Mouse (Mus musculus): Measurements from ENCODE around the gene Tmem56. TPM values are rescaled to one million over a fixed set of nuclear protein-coding genes. Genes with fewer than 3 reads are reported as not detected.

Gene Tmem56
- polyA plus RNA-seq, 1 experiment from 2014 or later, result 1.4 TPM

DNA sequence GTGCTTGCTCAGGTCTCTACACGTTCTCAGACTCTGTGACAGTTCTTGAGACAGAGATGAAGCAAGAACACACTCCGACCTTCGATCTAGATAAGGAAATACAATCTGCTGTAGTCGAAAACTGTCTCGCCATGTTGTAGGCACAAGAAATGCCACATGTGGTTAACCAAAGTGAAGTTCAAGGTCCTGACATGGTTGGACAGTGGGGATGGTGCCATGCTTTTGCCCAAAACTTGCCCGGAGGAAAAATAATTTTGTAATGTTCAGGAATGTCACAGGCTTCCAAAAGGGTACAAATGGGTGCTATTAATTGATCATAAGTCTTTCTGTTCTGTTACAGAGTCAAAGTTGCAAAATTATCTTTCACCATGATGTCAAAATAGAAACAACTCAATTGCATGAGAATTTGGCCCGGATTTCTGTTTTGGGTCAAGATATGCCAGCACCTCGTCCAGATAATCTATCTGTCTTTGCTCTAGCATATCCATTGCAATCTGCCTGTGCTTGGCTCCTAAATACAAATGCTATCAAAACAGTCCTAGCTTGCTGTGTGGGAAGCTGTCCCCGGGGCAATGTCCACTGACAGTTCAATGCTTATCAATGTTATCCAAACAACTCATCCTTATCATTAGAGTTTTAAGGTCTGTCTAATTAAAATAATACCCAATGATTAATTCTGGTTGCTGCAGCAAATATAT lies 108.5 kb downstream of the Tmem56 start:
- Histone ChIP-seq H3K9ac (no peak overlapping the region), H3K4me3 (no peak overlapping the region), H3K9me3 (no peaks in the 10 kb centered on the region), H3K27ac (replicated peaks) (no peak overlapping the region), H3K27me3 (no peaks in the 10 kb centered on the region; the same call in 1 of the 2 replicates), H3K4me2 (no peak overlapping the region), H3K4me1 (replicated peaks) (peaks cover 11% of the 10 kb centered on the region), H3K36me3 (no peaks in the 10 kb centered on the region)
- WGBS, result 86% methylated on average over 9 of the region's 9 CpGs
- ATAC-seq (ENCODE audit: low read depth), result no peak

- no peak overlapping the region for H3K4me2 ChIP-seq
- H3K9me3 ChIP-seq, result no peaks in the 10 kb centered on the region
- H3K4me3 ChIP-seq, result no peak overlapping the region
- no peak overlapping the region for H3K27ac ChIP-seq (replicated peaks)
- H3K4me1 ChIP-seq (replicated peaks), result peaks cover 11% of the 10 kb centered on the region
- no peak for ATAC-seq (ENCODE audit: low read depth)
- H3K9ac ChIP-seq, result no peak overlapping the region
- H3K27me3 ChIP-seq, result no peaks in the 10 kb centered on the region; the same call in 1 of the 2 replicates
- H3K36me3 ChIP-seq, result no peaks in the 10 kb centered on the region
- WGBS, result 84% methylated on average over 2 of the region's 2 CpGs
These were observed 110.2 kb downstream of the Tmem56 start for GRCm38 (mm10) chr3:121172718-121173117.

DNA sequence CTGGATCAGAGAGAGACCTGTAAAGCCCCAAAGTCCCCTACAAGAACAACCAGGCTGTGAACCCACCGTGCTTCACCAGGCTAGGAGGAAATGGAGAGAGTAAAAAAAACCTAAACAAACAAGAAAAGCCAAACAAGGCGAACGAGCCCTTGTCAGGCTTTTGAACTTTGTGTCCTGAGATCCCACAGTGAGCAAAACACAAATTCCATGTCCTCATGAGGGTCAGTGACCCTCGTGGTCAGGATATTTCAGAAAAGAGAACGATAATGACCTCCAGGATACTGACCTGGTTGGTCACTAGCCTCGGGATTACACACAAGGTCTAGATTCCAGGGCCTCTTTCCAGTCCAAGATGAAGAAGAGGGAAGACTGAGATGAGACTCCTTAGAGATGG lies 111.0 kb downstream of the Tmem56 start:
- no peak; the same call in 1 of the 2 replicates for ATAC-seq (ENCODE audit: low read depth)
- Histone ChIP-seq H3K9ac (peak overlapping the region; percentile 75; the same call in 1 of the 2 replicates), H3K36me3 (no peaks in the 10 kb centered on the region), H3K4me2 (peak overlapping the region; percentile 77), H3K27me3 (no peaks in the 10 kb centered on the region; the same call in 1 of the 2 replicates), H3K4me3 (peak overlapping the region; percentile 62), H3K27ac (replicated peaks) (peak overlapping the region; percentile 47; the same call in 1 of the 2 replicates), H3K9me3 (no peaks in the 10 kb centered on the region), H3K4me1 (replicated peaks) (peaks cover 11% of the 10 kb centered on the region)
- 59% methylated on average over 6 of the region's 6 CpGs for WGBS

- WGBS, result under 1% methylated on average over 40 of the region's 40 CpGs
- peak within 1 kb of the TSS; percentile 75 for H3K9ac ChIP-seq
- no peaks in the 10 kb centered on the region; the same call in 1 of the 2 replicates for H3K27me3 ChIP-seq
- H3K4me3 ChIP-seq, result peak within 1 kb of the TSS; percentile 62
- H3K4me2 ChIP-seq, result peak within 1 kb of the TSS; percentile 77
- peak within 1 kb of the TSS; percentile 47; the same call in 1 of the 2 replicates for H3K27ac ChIP-seq (replicated peaks)
- H3K36me3 ChIP-seq, result no peaks in the 10 kb centered on the region
- H3K4me1 ChIP-seq (replicated peaks), result peaks cover 11% of the 10 kb centered on the region
- H3K9me3 ChIP-seq, result no peaks in the 10 kb centered on the region
- ATAC-seq (ENCODE audit: low read depth), result peak; percentile 94
These were observed 111.5 kb downstream of the Tmem56 start, which contains the start of gene Rwdd3 for GRCm38 (mm10) chr3:121171243-121171871. Gene Rwdd3, minus strand, starts transcription at chr3:121171695.

GRCm38 (mm10) chr3:121170631-121171030 lies 112.3 kb downstream of the Tmem56 start:
- Histone ChIP-seq H3K27ac (replicated peaks) (no peak overlapping the region), H3K4me3 (peak overlapping the region; percentile 62), H3K27me3 (no peaks in the 10 kb centered on the region; the same call in 1 of the 2 replicates), H3K36me3 (no peaks in the 10 kb centered on the region), H3K4me2 (peak overlapping the region; percentile 77), H3K9ac (peak overlapping the region; percentile 75; the same call in 1 of the 2 replicates), H3K4me1 (replicated peaks) (peaks cover 11% of the 10 kb centered on the region), H3K9me3 (no peaks in the 10 kb centered on the region)
- 50% methylated on average over 7 of the region's 7 CpGs for WGBS
- no peak for ATAC-seq (ENCODE audit: low read depth)

DNA sequence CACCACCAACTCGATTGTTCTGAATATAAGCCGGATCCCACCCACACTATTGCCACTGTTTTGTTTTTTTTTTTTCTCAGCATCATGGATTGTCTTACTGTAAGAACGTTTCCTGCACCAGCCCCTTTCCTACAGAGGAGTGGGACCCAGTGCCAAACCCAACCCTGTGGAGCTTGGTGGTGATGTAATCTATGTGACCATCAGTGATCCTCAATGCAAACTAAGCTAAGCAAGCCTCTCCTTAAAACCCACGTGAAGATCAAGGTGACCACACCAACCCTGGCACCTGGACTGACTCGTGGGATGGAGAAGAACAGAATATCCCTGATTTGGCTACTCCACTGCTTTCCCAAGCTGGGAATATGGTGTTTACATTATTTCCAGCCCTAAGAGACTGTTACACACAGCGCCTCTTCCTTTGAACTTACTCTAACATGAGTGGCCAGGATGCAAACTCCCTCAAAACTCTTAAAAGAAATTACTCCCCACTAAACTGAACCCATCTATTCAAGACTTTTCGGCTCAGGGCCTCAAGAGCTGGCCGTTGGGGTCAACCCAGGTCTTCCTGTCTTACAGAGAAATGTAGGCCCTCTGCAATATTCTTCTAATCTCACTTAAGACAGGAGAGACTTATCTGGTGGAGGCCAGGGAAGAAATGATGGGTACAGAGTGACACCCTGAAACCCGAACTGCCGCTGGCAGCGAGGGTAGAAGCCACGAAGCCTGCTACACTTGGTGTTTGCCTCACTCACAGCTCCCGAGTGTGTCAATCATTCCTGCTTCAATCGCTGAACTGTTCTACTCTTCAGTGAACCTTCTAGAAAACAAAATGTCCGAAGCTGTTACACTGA lies 113.6 kb downstream of the Tmem56 start:
- Histone ChIP-seq H3K27ac (replicated peaks) (no peak overlapping the region), H3K27me3 (no peaks in the 10 kb centered on the region; the same call in 1 of the 2 replicates), H3K4me3 (no peak overlapping the region), H3K9me3 (no peaks in the 10 kb centered on the region), H3K36me3 (no peaks in the 10 kb centered on the region), H3K4me1 (replicated peaks) (peaks cover 11% of the 10 kb centered on the region), H3K9ac (no peak overlapping the region), H3K4me2 (no peak overlapping the region)
- ATAC-seq (ENCODE audit: low read depth), result no peak
- WGBS, result 77% methylated on average over 15 of the region's 15 CpGs

DNA sequence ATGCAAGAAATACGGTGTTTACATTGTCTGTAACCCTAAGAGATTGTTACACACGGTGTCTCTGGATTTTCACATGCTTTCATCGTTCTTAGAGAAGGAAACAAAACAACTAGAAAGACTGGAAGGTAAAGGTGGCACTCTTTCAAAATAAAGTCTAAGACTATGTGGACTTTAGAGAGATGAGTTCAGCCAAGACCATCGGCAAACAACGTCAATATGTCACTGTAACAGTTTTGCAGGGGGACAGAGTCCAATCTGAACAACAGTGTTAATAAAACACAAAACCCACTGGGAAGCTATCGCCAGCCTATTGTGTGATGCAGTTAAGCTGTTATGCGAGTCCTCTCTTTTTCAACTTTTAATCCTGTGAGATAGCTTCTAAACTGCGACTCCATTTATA lies 114.3 kb downstream of the Tmem56 start:
- Histone ChIP-seq H3K36me3 (no peaks in the 10 kb centered on the region), H3K9me3 (no peaks in the 10 kb centered on the region), H3K9ac (no peak overlapping the region), H3K4me1 (replicated peaks) (peaks cover 11% of the 10 kb centered on the region), H3K27ac (replicated peaks) (no peak overlapping the region), H3K4me3 (no peak overlapping the region), H3K27me3 (no peaks in the 10 kb centered on the region; the same call in 1 of the 2 replicates), H3K4me2 (no peak overlapping the region)
- no peak for ATAC-seq (ENCODE audit: low read depth)
- WGBS, result 90% methylated on average over 8 of the region's 8 CpGs

DNA sequence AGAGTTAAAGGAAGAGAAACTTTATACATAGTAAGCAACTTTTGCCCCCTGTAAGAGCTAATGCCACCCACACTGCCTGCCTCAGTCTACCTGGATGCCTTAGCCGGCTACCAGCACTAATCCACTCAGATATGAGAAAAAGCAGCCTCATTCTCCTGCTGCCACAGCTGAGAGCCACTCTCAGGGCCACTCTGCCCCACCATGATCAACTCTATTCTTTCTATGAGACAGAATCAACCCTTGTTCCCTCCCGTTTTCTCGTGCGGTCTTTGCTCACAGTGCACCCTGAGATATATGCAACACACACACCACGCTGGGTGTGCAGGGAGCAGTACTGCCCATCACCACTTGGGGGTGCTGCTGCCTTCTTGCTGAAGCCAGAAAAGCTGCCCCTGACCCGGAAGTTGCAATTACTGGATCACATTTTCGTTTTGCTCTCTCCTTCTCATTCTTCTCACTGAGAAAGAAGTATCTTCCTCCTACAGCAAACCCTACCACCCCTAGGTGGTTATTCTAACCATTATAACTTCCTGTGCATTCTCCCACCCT lies 119.6 kb downstream of the Tmem56 start:
- Histone ChIP-seq H3K9ac (no peak overlapping the region), H3K4me2 (no peak overlapping the region), H3K27me3 (no peaks in the 10 kb centered on the region), H3K4me3 (no peak overlapping the region), H3K27ac (replicated peaks) (no peak overlapping the region), H3K36me3 (no peaks in the 10 kb centered on the region), H3K9me3 (no peaks in the 10 kb centered on the region), H3K4me1 (replicated peaks) (peaks cover 13% of the 10 kb centered on the region; the same call in 1 of the 2 replicates)
- no peak for ATAC-seq (ENCODE audit: low read depth)
- 48% methylated on average over 7 of the region's 7 CpGs for WGBS

GRCm38 (mm10) chr3:121161661-121162060 lies 121.2 kb downstream of the Tmem56 start:
- H3K9ac ChIP-seq, result no peak overlapping the region
- no peak for ATAC-seq (ENCODE audit: low read depth)
- H3K27me3 ChIP-seq, result no peaks in the 10 kb centered on the region
- H3K27ac ChIP-seq (replicated peaks), result no peak overlapping the region
- no peaks in the 10 kb centered on the region for H3K9me3 ChIP-seq
- H3K4me3 ChIP-seq, result no peak overlapping the region
- WGBS, result 36% methylated on average over 2 of the region's 2 CpGs
- H3K36me3 ChIP-seq, result no peaks in the 10 kb centered on the region
- H3K4me2 ChIP-seq, result no peak overlapping the region
- peaks cover 21% of the 10 kb centered on the region for H3K4me1 ChIP-seq (replicated peaks)

- Histone ChIP-seq H3K36me3 (no peaks in the 10 kb centered on the region), H3K27ac (replicated peaks) (no peak overlapping the region), H3K9ac (no peak overlapping the region), H3K4me2 (no peak overlapping the region), H3K9me3 (no peaks in the 10 kb centered on the region), H3K4me3 (no peak overlapping the region), H3K4me1 (replicated peaks) (peaks cover 33% of the 10 kb centered on the region), H3K27me3 (no peaks in the 10 kb centered on the region)
- no peak for ATAC-seq (ENCODE audit: low read depth)
- 68% methylated on average over 4 of the region's 4 CpGs for WGBS
These were observed 122.5 kb downstream of the Tmem56 start for GRCm38 (mm10) chr3:121160424-121160823.

DNA sequence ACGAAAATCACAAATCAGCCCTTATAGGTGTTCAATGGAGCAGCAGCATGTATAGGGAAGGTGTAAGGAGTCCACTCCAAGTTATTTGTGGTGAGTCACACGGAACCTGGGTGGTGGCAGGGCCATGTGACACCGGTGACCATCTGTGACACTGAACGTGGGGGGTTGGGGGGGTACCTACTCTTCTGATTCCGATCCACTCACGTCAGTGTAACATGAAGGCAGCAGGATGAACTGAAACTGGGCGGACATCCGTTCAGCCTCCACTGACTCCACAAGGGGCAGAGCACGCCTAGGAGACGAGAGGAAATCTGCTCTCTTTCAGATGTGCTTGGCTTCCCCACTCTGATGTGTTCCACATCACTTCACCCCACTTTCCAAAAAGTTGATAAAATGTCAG lies 123.3 kb downstream of the Tmem56 start:
- WGBS, result 73% methylated on average over 10 of the region's 10 CpGs
- Histone ChIP-seq H3K27ac (replicated peaks) (no peak overlapping the region), H3K9ac (no peak overlapping the region), H3K4me3 (no peak overlapping the region), H3K4me2 (no peak overlapping the region), H3K4me1 (replicated peaks) (peaks cover 33% of the 10 kb centered on the region), H3K27me3 (no peaks in the 10 kb centered on the region), H3K9me3 (no peaks in the 10 kb centered on the region), H3K36me3 (no peaks in the 10 kb centered on the region)
- no peak for ATAC-seq (ENCODE audit: low read depth)
